Mouse (Mus musculus): ENCODE data around the gene Stpg3. TPM values are rescaled to one million over a fixed set of nuclear protein-coding genes. Genes with fewer than 3 reads are reported as not detected.
A peak's percentile ranks its signal among the peaks of the same experiment; 100 is the strongest.

Gene Stpg3
- total RNA-seq, 1 experiment, result 0.45 TPM

DNA sequence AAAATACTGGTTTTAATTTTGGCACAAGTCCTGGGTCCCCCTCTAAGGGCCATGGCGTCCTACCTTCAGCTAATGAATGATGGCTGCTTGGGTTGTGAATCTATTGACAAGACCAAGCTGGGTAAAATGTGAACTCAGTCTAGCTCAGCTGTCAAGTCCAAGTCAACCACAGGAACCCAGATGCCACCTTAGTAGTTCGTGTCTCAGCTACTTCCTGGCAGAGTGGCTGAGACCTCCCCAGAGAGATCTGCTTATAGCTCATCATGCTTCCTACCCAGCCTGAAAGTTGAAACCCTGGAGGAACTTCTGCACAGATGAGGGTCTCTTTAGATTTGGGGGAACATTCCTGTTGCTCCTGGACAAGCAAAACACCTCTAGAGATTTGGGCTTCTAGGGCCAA is 31.1 kb downstream of the Stpg3 start:
- Histone ChIP-seq H3K4me3 (ENCODE audit: insufficient read depth in 1 of 2, low read depth in 1 of 2, low read length in 2 of 2, poor library complexity in 1 of 2, severe bottlenecking in 1 of 2) (no peak overlapping the region), H3K9ac (ENCODE audit: insufficient read depth, low read depth, low read length, poor library complexity, severe bottlenecking) (no peak overlapping the region), H3K27ac (ENCODE audit: insufficient read depth, low read depth, low read length, poor library complexity, severe bottlenecking) (no peak overlapping the region), H3K9me3 (ENCODE audit: control insufficient read depth, insufficient read depth, low read depth, low read length) (no peaks in the 10 kb centered on the region), H3K4me1 (ENCODE audit: control insufficient read depth in 2 of 2, insufficient read depth in 2 of 2, low read length in 2 of 2, poor library complexity in 1 of 2) (peaks cover 4 to 8% of the 10 kb centered on the region in 2 experiments; a peak in 1 of 4 replicates), H3K36me3 (ENCODE audit: control insufficient read depth, insufficient read depth, low read length, poor library complexity, severe bottlenecking) (no peaks in the 10 kb centered on the region)
- TF ChIP-seq ZC3H11A (IDR thresholded peaks at IDR 0.05; ENCODE audit: borderline replicate concordance, low read depth, low read length) (no peak), HCFC1 (IDR thresholded peaks at IDR 0.05; ENCODE audit: borderline replicate concordance, insufficient read depth, low read length) (no peak), ZNF384 (IDR thresholded peaks at IDR 0.05; ENCODE audit: low read depth, low read length) (no peak)
- no peak for DNase-seq (ENCODE audit: low read depth, low spot score)
- in situ Hi-C loops (cut with MboI; ENCODE audit: low sequenced_read_pairs in 2 of 2, unreplicated experiment in 2 of 2), result no loop called here

DNA sequence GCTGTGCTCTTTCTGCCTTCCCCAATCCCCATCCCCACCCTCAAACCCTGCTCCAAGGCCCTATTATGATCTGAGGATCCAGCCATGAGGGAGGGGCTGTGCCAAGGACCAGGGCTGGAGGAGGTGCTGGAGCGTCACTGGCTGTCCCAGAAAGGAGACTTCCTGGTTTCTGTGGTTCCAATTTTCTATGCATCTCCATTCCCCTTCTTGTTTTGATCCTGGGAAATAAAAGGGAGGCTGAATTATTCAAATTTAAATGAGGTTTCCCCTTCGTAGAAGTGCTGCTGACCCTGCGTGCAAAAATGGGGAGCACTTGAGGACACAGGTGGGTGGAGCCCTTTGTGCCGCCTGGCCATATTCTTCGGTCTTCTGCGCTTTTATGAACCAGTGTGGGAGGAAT is 31.8 kb downstream of the Stpg3 start:
- TF ChIP-seq HCFC1 (IDR thresholded peaks at IDR 0.05; ENCODE audit: borderline replicate concordance, insufficient read depth, low read length), result no peak
- TF ChIP-seq CHD2 (IDR thresholded peaks at IDR 0.05; ENCODE audit: low read depth, low read length), result no peak
- TF ChIP-seq ZNF384 (IDR thresholded peaks at IDR 0.05; ENCODE audit: low read depth, low read length), result no peak
- no peak for TF ChIP-seq MAFK (IDR thresholded peaks at IDR 0.05; ENCODE audit: insufficient read depth, low read depth, low read length)
- no peak for TF ChIP-seq ZC3H11A (IDR thresholded peaks at IDR 0.05; ENCODE audit: borderline replicate concordance, low read depth, low read length)
- no peak overlapping the region for H3K27ac ChIP-seq (ENCODE audit: insufficient read depth, low read depth, low read length, poor library complexity, severe bottlenecking)
- H3K9ac ChIP-seq (ENCODE audit: insufficient read depth, low read depth, low read length, poor library complexity, severe bottlenecking), result no peak overlapping the region
- DNase-seq (ENCODE audit: low read depth, low spot score), result no peak
- no peaks in the 10 kb centered on the region for H3K36me3 ChIP-seq (ENCODE audit: control insufficient read depth, insufficient read depth, low read length, poor library complexity, severe bottlenecking)
- in situ Hi-C loops (cut with MboI; ENCODE audit: low sequenced_read_pairs in 2 of 2, unreplicated experiment in 2 of 2), result no loop called here
- no peaks in the 10 kb centered on the region for H3K9me3 ChIP-seq (ENCODE audit: control insufficient read depth, insufficient read depth, low read depth, low read length)
- peak overlapping the region in 1 of 2 experiments; percentile 19; a peak in 1 of 4 replicates for H3K4me3 ChIP-seq (ENCODE audit: insufficient read depth in 1 of 2, low read depth in 1 of 2, low read length in 2 of 2, poor library complexity in 1 of 2, severe bottlenecking in 1 of 2)
- peaks cover 4 to 8% of the 10 kb centered on the region in 2 experiments; a peak in 1 of 4 replicates for H3K4me1 ChIP-seq (ENCODE audit: control insufficient read depth in 2 of 2, insufficient read depth in 2 of 2, low read length in 2 of 2, poor library complexity in 1 of 2)

DNA sequence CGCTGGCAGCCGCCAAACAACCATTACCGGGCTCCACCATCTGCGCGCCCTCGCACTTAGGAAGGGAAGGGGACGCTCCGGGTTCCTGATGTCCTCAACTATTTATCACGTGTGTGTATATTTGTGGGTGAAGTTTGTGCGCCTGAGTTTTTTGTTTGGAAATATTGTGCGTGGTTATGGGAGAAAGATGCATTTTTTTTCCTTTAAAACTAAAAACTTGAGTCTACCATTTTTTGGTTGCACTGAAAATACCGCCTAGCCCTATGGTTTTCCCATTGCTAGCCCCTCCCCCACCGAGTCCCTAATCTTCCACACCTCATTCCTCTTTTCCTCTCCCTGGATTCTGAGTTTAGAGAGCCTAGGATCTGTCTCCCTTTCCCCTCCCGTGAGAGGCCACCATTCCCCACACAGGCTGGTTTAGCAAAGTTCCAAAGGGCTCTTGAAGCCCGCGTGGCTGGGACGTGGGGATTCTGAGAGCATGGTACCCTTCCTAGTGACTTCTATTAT is 32.5 kb downstream of the Stpg3 start:
- peaks cover 4 to 8% of the 10 kb centered on the region in 2 experiments; a peak in 1 of 4 replicates for H3K4me1 ChIP-seq (ENCODE audit: control insufficient read depth in 2 of 2, insufficient read depth in 2 of 2, low read length in 2 of 2, poor library complexity in 1 of 2)
- in situ Hi-C loops (cut with MboI; ENCODE audit: low sequenced_read_pairs in 2 of 2, unreplicated experiment in 2 of 2), result no loop called here

DNA sequence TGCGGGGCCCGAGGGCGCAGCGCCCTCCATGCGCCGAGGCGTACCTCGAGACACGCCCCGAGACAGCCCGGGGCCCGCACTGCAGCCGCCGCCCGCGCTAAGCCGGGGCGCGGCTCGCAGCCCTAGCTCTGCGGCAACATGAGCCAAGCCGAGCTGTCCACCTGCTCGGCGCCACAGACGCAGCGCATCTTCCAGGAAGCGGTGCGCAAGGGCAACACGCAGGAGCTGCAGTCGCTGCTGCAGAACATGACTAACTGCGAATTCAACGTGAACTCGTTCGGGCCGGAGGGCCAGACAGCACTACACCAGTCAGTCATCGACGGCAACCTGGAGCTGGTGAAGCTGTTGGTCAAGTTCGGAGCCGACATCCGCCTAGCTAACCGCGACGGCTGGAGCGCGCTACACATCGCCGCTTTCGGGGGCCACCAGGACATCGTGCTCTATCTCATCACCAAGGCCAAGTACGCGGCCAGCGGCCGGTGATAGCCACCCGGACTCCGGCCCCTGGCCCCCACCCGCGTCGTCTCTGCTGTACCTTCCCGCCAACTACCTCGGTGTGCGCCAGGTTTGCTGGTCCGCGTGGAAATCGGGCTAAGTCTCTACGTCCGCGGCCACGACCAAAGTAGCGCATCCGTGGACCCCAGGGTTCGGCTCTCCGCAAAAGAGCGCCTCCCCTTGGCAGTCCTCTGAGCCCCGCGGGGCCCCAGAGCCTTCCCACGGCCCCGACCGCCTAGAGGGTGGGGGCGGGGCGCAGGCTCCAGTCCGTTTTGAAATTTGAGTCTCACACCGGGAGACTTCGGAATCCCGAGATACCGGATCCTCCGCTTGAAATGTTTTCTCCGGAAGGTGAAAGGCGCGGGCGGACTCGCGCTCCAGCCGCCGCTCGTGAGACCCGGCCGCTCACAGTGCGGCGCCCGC is 33.2 kb downstream of the Stpg3 start:
- Histone ChIP-seq H3K9me3 (ENCODE audit: control insufficient read depth, insufficient read depth, low read depth, low read length) (no peaks in the 10 kb centered on the region), H3K9ac (ENCODE audit: insufficient read depth, low read depth, low read length, poor library complexity, severe bottlenecking) (peak overlapping the region; percentile 58), H3K27ac (ENCODE audit: insufficient read depth, low read depth, low read length, poor library complexity, severe bottlenecking) (no peak overlapping the region), H3K4me1 (ENCODE audit: control insufficient read depth in 2 of 2, insufficient read depth in 2 of 2, low read length in 2 of 2, poor library complexity in 1 of 2) (peaks cover 1 to 6% of the 10 kb centered on the region in 2 experiments; a peak in 1 of 4 replicates), H3K36me3 (ENCODE audit: control insufficient read depth, insufficient read depth, low read length, poor library complexity, severe bottlenecking) (no peaks in the 10 kb centered on the region), H3K4me3 (ENCODE audit: insufficient read depth in 1 of 2, low read depth in 1 of 2, low read length in 2 of 2, poor library complexity in 1 of 2, severe bottlenecking in 1 of 2) (peak overlapping the region; percentile 62 to 68)
- in situ Hi-C loops (cut with MboI; ENCODE audit: low sequenced_read_pairs in 2 of 2, unreplicated experiment in 2 of 2), result no loop called here
- peak; percentile 35 for DNase-seq (ENCODE audit: low read depth, low spot score)
- TF ChIP-seq ZC3H11A (IDR thresholded peaks at IDR 0.05; ENCODE audit: borderline replicate concordance, low read depth, low read length) (no peak), MAFK (IDR thresholded peaks at IDR 0.05; ENCODE audit: insufficient read depth, low read depth, low read length) (no peak), CHD2 (IDR thresholded peaks at IDR 0.05; ENCODE audit: low read depth, low read length) (no peak), HCFC1 (IDR thresholded peaks at IDR 0.05; ENCODE audit: borderline replicate concordance, insufficient read depth, low read length) (no peak), ZNF384 (IDR thresholded peaks at IDR 0.05; ENCODE audit: low read depth, low read length) (no peak)

More for the DNA sequence above, 32.5 kb downstream of the Stpg3 start:
- no peak for TF ChIP-seq ZC3H11A (IDR thresholded peaks at IDR 0.05; ENCODE audit: borderline replicate concordance, low read depth, low read length)
- TF ChIP-seq HCFC1 (IDR thresholded peaks at IDR 0.05; ENCODE audit: borderline replicate concordance, insufficient read depth, low read length), result no peak
- no peak for TF ChIP-seq CHD2 (IDR thresholded peaks at IDR 0.05; ENCODE audit: low read depth, low read length)
- TF ChIP-seq ZNF384 (IDR thresholded peaks at IDR 0.05; ENCODE audit: low read depth, low read length), result no peak
- TF ChIP-seq MAFK (IDR thresholded peaks at IDR 0.05; ENCODE audit: insufficient read depth, low read depth, low read length), result no peak
- Histone ChIP-seq H3K27ac (ENCODE audit: insufficient read depth, low read depth, low read length, poor library complexity, severe bottlenecking) (no peak overlapping the region), H3K36me3 (ENCODE audit: control insufficient read depth, insufficient read depth, low read length, poor library complexity, severe bottlenecking) (no peaks in the 10 kb centered on the region), H3K9ac (ENCODE audit: insufficient read depth, low read depth, low read length, poor library complexity, severe bottlenecking) (peak overlapping the region; percentile 58), H3K4me3 (ENCODE audit: insufficient read depth in 1 of 2, low read depth in 1 of 2, low read length in 2 of 2, poor library complexity in 1 of 2, severe bottlenecking in 1 of 2) (peak overlapping the region; percentile 62 to 68), H3K9me3 (ENCODE audit: control insufficient read depth, insufficient read depth, low read depth, low read length) (no peaks in the 10 kb centered on the region)
- DNase-seq (ENCODE audit: low read depth, low spot score), result peak; percentile 25

All from ES-E14 (cell line).